Mouse (Mus musculus): Measurements from ENCODE around the gene Tmed8. TPM values are rescaled to one million over a fixed set of nuclear protein-coding genes. Genes with fewer than 3 reads are reported as not detected.
"Not testable (repeated sequence)": the region's sequence is repeated elsewhere in the genome, so short reads cannot be mapped to it uniquely, and the experiment has no call there.

Gene Tmed8
- polyA plus RNA-seq, 1 experiment from 2014 or later = 3.5 TPM

DNA sequence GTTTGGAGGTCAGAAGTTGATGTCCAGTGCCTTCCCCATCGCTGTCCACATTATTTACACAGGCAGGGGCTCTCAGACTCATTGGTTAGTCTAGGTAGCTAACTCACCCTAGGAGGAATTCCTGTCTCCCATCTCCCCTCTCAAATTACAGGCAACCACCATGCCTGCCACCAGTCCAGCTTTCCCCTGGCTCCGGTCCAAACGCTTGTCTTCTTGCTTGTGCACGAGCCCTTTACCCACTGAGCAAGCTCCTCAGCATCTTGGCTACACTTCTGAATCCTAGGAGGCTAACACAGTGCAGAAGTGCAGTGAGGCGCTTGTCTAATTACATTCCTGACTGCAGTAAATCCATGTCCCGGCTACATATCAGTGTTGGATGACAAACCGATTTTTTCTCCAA is 19.1 kb upstream of the Tmed8 start:
- 32% methylated on average over 7 of the region's 7 CpGs for WGBS
- Histone ChIP-seq H3K4me3 (ENCODE audit: low read depth, low read length) (no peak overlapping the region), H3K4me1 (ENCODE audit: insufficient read depth) (no peaks in the 10 kb centered on the region), H3K9me3 (ENCODE audit: low read depth, low read length) (no peaks in the 10 kb centered on the region), H3K27me3 (ENCODE audit: insufficient read depth, low read length) (no peaks in the 10 kb centered on the region), H3K9ac (no peak overlapping the region), H3K4me2 (no peak overlapping the region), H3K27ac (ENCODE audit: low read depth) (no peak overlapping the region), H3K36me3 (ENCODE audit: insufficient read depth) (no peaks in the 10 kb centered on the region)
- no peak for TF ChIP-seq CTCF (IDR thresholded peaks at IDR 0.05; ENCODE audit: low read depth)
- ATAC-seq (ENCODE audit: insufficient read depth) = peak; percentile 21; the same call in 1 of the 2 replicates
- peak; percentile 75 for DNase-seq

DNA sequence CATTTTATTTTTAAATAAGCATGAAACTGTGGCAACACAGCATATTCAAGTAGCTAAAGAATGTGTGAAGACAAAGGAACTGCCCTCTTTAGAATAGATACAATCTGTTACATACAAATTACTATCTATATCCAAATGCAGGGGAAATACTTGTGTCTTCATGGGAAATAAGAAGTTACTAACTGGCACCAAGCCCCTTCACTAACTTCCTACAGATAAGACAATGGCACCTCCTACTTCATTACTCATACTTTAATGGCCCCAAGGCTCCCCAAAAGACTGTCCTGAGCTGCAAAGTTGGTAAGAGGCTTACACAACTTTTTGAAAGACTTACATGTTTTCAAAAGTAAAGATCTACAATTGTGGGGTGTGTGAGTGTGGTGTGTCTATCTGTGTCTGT is 17.3 kb upstream of the Tmed8 start:
- Histone ChIP-seq H3K4me3 (ENCODE audit: low read depth, low read length) (no peak overlapping the region), H3K27me3 (ENCODE audit: insufficient read depth, low read length) (no peaks in the 10 kb centered on the region), H3K9ac (no peak overlapping the region), H3K36me3 (ENCODE audit: insufficient read depth) (no peaks in the 10 kb centered on the region), H3K9me3 (ENCODE audit: low read depth, low read length) (no peaks in the 10 kb centered on the region), H3K4me1 (ENCODE audit: insufficient read depth) (no peaks in the 10 kb centered on the region), H3K4me2 (no peak overlapping the region), H3K27ac (ENCODE audit: low read depth) (no peak overlapping the region)
- TF ChIP-seq CTCF (IDR thresholded peaks at IDR 0.05; ENCODE audit: low read depth) = no peak
- DNase-seq (no peak), ATAC-seq (ENCODE audit: insufficient read depth) (no peak)

DNA sequence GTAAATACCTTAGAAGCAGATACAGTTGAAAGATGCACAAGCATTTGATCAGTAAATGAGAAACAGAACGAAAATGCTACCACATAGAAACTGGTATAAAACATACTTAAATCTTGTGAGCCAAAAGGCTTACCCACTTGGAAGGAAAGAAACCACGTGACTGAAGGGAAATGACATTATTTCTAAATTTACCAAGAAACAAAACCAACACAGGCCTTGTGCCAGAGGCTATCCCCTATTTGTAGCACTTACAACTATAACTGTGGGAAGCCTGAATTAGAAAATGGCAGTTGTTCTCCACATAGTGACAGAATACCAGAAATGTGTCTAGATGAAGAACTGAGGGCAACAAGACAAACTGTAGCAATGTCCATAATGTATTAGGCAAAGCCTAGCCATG is 15.8 kb upstream of the Tmed8 start:
- H3K9me3 ChIP-seq (ENCODE audit: low read depth, low read length) = no peaks in the 10 kb centered on the region
- H3K9ac ChIP-seq = no peak overlapping the region
- no peaks in the 10 kb centered on the region for H3K4me1 ChIP-seq (ENCODE audit: insufficient read depth)
- no peak overlapping the region for H3K27ac ChIP-seq (ENCODE audit: low read depth)
- TF ChIP-seq CTCF (IDR thresholded peaks at IDR 0.05; ENCODE audit: low read depth) = no peak
- no peaks in the 10 kb centered on the region for H3K36me3 ChIP-seq (ENCODE audit: insufficient read depth)
- no peak overlapping the region for H3K4me2 ChIP-seq
- WGBS = 58% methylated on average over 2 of the region's 2 CpGs
- ATAC-seq (ENCODE audit: insufficient read depth) (no peak), DNase-seq (no peak)
- H3K27me3 ChIP-seq (ENCODE audit: insufficient read depth, low read length) = no peaks in the 10 kb centered on the region
- H3K4me3 ChIP-seq (ENCODE audit: low read depth, low read length) = no peak overlapping the region

DNA sequence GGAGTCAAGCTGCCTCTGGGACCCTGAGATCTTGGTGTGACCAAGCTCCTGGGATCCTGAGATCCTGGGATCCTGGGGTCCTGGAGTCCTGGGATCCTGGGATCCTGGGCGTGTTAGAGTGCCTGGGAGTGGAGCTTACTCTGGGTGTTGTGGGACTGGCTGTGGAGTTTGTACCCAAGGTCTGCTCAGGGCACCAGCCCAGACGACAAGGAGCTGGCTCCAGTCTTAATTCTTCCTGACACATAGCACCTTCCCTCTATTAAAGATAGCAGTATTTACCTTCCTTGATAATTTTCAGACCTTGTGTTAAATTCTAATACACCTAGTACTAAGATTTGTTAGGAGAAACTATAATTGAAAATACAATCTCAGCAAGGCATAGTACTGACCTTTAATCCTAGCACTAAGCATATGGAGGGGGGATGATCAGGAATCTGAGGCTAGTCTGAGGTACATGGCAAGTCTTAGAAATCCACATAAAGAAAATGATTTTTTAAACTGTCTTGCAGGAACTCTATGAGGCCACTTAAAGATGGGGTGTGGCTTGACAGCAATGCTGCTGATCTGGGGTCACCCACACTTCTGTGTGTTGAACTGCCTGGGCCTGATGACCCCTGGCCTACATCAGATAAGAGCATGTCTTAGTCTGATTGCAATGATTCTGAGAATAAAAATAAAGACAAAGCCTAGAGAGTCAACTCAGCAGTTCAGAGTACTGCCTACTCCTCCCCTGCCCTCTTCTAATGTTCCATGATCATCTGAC is 12.8 kb upstream of the Tmed8 start:
- TF ChIP-seq CTCF (IDR thresholded peaks at IDR 0.05; ENCODE audit: low read depth) = no peak
- ATAC-seq (ENCODE audit: insufficient read depth) (no peak), DNase-seq (no peak)
- H3K4me1 ChIP-seq (ENCODE audit: insufficient read depth) = no peaks in the 10 kb centered on the region
- no peak overlapping the region for H3K4me3 ChIP-seq (ENCODE audit: low read depth, low read length)
- H3K9me3 ChIP-seq (ENCODE audit: low read depth, low read length) = no peaks in the 10 kb centered on the region
- H3K4me2 ChIP-seq = no peak overlapping the region
- no peak overlapping the region for H3K27ac ChIP-seq (ENCODE audit: low read depth)
- H3K9ac ChIP-seq = no peak overlapping the region
- no peaks in the 10 kb centered on the region for H3K27me3 ChIP-seq (ENCODE audit: insufficient read depth, low read length)
- WGBS = 39% methylated on average over 2 of the region's 2 CpGs
- no peaks in the 10 kb centered on the region for H3K36me3 ChIP-seq (ENCODE audit: insufficient read depth)

DNA sequence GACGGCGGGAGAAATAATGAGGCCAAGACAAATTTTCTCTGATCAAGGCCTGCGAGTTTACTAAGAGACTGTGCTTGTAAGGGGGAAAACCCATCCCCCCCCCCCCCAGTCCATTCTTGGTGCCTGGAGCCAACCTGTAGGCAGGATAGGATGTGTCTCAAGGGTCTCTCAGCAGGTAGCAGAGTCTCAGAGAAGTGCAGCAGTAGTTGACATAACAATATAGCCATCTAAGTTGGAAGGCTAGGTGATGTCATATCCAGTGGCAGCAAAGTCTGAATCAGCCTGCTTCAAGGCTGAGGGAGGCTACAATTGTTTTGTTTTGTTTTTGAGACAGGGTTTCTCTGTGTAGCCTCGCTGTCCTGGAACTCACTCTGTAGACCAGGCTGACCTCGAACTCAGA is 5.5 kb upstream of the Tmed8 start:
- H3K9ac ChIP-seq; ATAC-seq (ENCODE audit: insufficient read depth); H3K4me2 ChIP-seq: not testable (repeated sequence)

DNA sequence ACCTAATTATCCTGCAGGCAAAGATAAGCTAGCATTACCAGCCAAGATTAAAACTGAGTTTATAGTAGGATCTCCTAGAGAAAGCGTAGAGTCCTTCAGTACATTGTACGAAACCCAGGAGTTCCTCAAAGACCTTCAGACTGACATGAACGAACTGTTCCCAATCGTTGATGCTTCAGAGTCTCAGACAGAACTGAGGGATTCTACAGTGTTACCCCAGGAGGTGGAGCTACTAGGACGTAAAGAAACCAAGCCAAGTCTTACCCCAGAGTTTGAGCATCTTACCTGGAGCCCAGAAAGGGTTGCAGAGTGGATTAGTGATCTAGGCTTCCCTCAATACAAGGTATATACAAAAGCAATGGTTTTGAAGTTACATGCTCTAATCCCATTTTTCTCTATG is 1.4 kb upstream of the Tmed8 start:
- H3K9ac ChIP-seq = no peak overlapping the region
- 59% methylated on average over 5 of the region's 5 CpGs for WGBS
- no peak overlapping the region for H3K27ac ChIP-seq (ENCODE audit: low read depth)
- DNase-seq = no peak
- H3K4me2 ChIP-seq = no peak overlapping the region
- no peaks in the 10 kb centered on the region for H3K27me3 ChIP-seq (ENCODE audit: insufficient read depth, low read length)
- no peaks in the 10 kb centered on the region for H3K36me3 ChIP-seq (ENCODE audit: insufficient read depth)
- no peak for ATAC-seq (ENCODE audit: insufficient read depth)
- no peak for TF ChIP-seq CTCF (IDR thresholded peaks at IDR 0.05; ENCODE audit: low read depth)
- H3K4me1 ChIP-seq (ENCODE audit: insufficient read depth) = no peaks in the 10 kb centered on the region
- H3K4me3 ChIP-seq (ENCODE audit: low read depth, low read length) = no peak overlapping the region
- no peaks in the 10 kb centered on the region for H3K9me3 ChIP-seq (ENCODE audit: low read depth, low read length)

More for the DNA sequence above, 5.5 kb upstream of the Tmed8 start:
- not testable (repeated sequence) for H3K4me3 ChIP-seq (ENCODE audit: low read depth, low read length); H3K27me3 ChIP-seq (ENCODE audit: insufficient read depth, low read length); H3K36me3 ChIP-seq (ENCODE audit: insufficient read depth); H3K27ac ChIP-seq (ENCODE audit: low read depth); H3K9me3 ChIP-seq (ENCODE audit: low read depth, low read length); DNase-seq; H3K4me1 ChIP-seq (ENCODE audit: insufficient read depth)
- WGBS = 90% methylated on average over 5 of the region's 5 CpGs

DNA sequence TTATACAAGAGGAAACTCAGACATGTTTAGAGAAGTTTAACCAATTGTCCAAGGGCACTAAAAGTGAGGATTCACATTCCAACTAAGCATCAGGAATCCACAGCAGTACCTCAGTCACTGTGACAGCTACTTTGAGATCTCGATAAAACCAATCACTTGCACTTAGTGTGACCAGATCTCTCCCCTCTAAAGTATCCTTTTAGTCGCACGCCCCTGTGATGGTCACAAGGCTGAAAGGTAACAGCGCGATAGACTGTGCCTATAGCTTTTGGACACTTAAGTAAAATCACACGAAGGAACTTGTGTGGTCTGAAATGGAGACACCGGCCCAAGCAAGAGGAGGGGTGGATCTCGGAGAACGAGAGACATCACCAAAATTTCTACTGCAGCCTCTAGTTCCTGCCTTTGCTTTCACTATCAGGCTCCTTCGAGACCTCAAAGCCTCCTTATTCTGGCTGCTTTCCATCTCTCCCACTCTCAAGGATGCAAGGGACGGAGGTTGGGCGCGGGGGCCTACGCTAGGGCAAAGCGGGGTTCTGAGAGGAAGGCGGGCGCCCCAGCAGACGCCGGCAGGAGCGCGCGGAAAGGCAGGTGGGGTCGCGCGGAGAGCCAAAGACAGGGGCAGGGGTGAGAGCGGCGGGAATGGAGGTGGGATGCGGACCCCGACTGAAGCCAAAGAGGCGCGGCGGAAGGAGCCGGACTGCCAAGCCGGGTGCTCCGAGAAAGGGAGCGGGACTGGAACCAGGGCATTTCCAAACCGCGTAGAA is 865 bp downstream of the Tmed8 start, which contains the start of gene Samd15:
TSS of gene Samd15 (plus strand) at position 518 of the 767 bp plus-strand sequence.
- Histone ChIP-seq H3K27ac (ENCODE audit: low read depth) (peak within 1 kb of the TSS; percentile 76), H3K4me3 (ENCODE audit: low read depth, low read length) (peak within 1 kb of the TSS; percentile 85), H3K27me3 (ENCODE audit: insufficient read depth, low read length) (no peaks in the 10 kb centered on the region), H3K9ac (peak within 1 kb of the TSS; percentile 87), H3K4me2 (peak within 1 kb of the TSS; percentile 87), H3K36me3 (ENCODE audit: insufficient read depth) (no peaks in the 10 kb centered on the region), H3K9me3 (ENCODE audit: low read depth, low read length) (no peaks in the 10 kb centered on the region), H3K4me1 (ENCODE audit: insufficient read depth) (no peaks in the 10 kb centered on the region)
- no peak for TF ChIP-seq CTCF (IDR thresholded peaks at IDR 0.05; ENCODE audit: low read depth)
- under 1% methylated on average over 38 of the region's 38 CpGs for WGBS
- DNase-seq (peak; percentile 71), ATAC-seq (ENCODE audit: insufficient read depth) (peak; percentile 67)

Measured in lung, embryonic 14.5 days (tissue).